Mouse (Mus musculus) left cerebral cortex, postnatal 36 days (tissue): ENCODE measurements around the gene Dnaaf3. TPM values are rescaled to one million over a fixed set of nuclear protein-coding genes. Genes with fewer than 3 reads are reported as not detected.

Source experiments
- microRNA-seq: library from miRNA; unstranded; fragments of <30 nt; microRNA quantifications from one replicate; pipeline ENCODE4 v1.2.0, GENCODE M21; 2022
- total RNA-seq, 2 experiments: library from RNA; stranded (reverse); gene quantifications; 2 replicates each; pipeline ENCODE4 v1.2.3; 2021

Dnaaf3 gene
- total RNA-seq, 2 experiments from 2014 or later = 0.27 to 0.34 TPM

Small RNAs within 50 kb of the gene (microRNA-seq; reads per million reads assigned to microRNA genes)
- gene Gm23577 = not detected

Other genes with a start within 250 kb of the Dnaaf3 start
- not detected for gene Ncr1, start 194.7 kb downstream of the Dnaaf3 start, total RNA-seq
- not detected for gene Gp6, start 134.7 kb downstream of the Dnaaf3 start, total RNA-seq
- 10 to 100 TPM; 23.9 to 26.3 TPM for gene Rdh13, start 86.8 kb downstream of the Dnaaf3 start, total RNA-seq
- gene Eps8l1, start 71.8 kb downstream of the Dnaaf3 start, total RNA-seq = 1 to 10 TPM; 3.1 to 3.4 TPM
- gene Ppp1r12c, start 30.8 kb downstream of the Dnaaf3 start, total RNA-seq = 100 to 1,000 TPM; 142 to 168 TPM
- 1 to 10 TPM; 5.9 to 9.4 TPM for gene Tnnt1, start 16.1 kb downstream of the Dnaaf3 start, total RNA-seq
- under 1 TPM in 1 of 2 experiments, not detected in 1; 0.52 TPM for gene Tnni3, start 8.2 kb downstream of the Dnaaf3 start, total RNA-seq
- 100 to 1,000 TPM; 263 to 298 TPM for gene Syt5, start 15.1 kb upstream of the Dnaaf3 start, total RNA-seq
- under 1 TPM; 0.84 to 0.95 TPM for gene Ptprh, start 71.6 kb upstream of the Dnaaf3 start, total RNA-seq
- gene Tmem86b, start 99.0 kb upstream of the Dnaaf3 start, total RNA-seq = 10 to 100 TPM; 10.0 to 16.8 TPM
- 100 to 1,000 TPM; 138 to 145 TPM for gene Ppp6r1, start 126.6 kb upstream of the Dnaaf3 start, total RNA-seq
- 100 to 1,000 TPM; 100 to 106 TPM for gene Hspbp1, start 152.6 kb upstream of the Dnaaf3 start, total RNA-seq
- gene Brsk1, start 158.2 kb upstream of the Dnaaf3 start, total RNA-seq = 100 to 1,000 TPM; 398 to 475 TPM
- not detected for gene Tmem150b, start 192.8 kb upstream of the Dnaaf3 start, total RNA-seq
- gene Kmt5c, start 207.7 kb upstream of the Dnaaf3 start, total RNA-seq = 10 to 100 TPM; 18.9 to 35.8 TPM
- gene Cox6b2, start 220.6 kb upstream of the Dnaaf3 start, total RNA-seq = 1 to 10 TPM; 4.8 to 5.5 TPM
- not detected for gene Fam71e2, start 238.8 kb upstream of the Dnaaf3 start, total RNA-seq